Mouse (Mus musculus) liver (tissue): Measurements from ENCODE around the gene Arhgef40.
"Not testable (repeated sequence)": the region's sequence is repeated elsewhere in the genome, so short reads cannot be mapped to it uniquely, and the experiment has no call there.

Source experiments
- DNase-seq: peaks from one replicate; pipeline ENCODE4 v3.0.0-alpha.2; 2020; ENCODE audit warnings: mixed read lengths

Arhgef40 gene

DNA sequence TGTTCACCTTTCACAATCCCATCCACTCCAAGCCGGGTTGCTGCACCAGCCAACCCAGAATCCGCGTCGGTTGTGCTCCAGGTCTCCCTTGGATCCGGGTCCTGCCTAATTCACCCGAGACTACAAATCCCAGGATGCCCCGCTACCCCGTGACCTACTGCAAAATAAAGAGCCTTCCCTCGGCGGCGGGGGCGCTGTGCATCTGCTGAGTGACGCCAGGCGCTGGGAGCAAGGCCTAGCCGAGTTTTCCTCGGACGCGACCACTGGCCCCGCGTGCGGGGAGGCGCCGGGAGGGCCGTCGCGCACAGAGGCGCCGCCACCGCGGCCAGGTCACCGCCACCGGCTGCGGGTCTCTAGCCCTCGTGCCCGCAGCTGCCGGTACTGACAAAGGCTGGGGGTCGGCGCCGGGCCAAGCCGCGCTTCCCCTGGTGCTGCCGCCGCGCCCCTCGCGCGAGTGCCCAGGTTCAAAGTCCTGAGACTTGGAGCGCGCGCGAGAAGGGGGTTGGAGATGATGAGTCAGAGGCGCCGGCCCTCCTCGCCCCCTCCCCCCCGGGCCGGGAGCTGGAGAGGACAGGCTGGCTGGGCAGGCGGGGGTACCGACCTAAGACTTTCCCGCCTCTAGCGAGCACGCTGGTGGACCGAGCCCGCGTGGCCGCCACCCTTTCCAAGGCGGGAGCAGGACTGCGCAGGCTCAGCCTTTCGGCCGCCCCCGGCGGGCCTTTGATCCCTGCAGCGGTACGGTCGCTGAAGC is 35.2 kb downstream of the Arhgef40 start:
- peak; percentile 97 for DNase-seq

DNA sequence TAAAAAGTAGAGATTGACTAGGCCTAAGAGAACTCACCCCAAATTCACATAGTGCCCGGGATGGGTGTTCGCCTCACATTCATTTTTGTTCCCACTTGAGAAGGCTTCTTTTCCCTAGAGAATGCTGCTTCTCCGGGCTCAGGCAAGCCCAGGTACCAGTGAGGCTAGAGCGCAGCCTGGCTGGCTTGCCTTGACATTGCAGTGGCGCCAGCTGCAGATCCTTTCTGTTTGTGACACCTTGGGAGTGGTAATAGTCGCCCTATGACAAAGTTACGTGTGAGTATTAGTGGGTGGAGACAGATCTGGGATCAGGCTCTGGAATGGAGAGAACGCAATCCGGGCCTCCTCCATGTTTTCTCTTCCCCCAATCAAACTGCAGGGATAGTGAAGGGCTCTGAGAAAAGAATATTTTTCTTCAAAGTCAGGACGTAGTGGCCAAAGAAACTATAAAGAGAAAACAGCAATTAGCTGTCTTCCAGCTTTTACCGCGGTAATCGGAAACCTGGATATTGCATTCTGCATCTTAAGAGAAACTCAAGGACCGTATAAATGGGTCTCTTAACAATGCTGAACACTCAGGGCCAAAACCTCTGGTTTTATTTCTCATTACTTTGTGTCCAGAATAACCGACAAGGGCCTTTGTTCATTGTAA is 36.1 kb downstream of the Arhgef40 start, which contains the start of gene Zfp219:
Gene Zfp219, minus strand, starts transcription at position 248 of the 652 bp plus-strand sequence.
- DNase-seq = peak; percentile 89

DNA sequence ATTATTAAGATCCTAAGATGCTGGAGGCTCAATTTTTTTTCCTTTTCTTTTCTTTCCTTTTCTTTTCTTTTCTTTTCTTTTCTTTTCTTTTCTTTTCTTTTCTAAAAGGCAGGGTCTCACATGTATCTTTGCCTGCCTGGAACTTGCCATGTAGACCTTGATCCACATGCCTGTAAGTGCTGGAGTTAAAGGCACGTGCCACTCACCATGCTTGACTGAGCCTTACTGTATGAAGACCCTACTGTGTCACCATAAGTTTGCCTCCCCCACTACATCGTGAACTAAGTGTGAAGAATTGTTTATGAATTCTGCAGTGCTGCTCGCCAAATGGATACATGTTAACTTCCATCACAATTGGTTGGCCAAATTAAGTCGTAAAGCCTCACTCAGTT is 36.6 kb downstream of the Arhgef40 start:
- no peak for DNase-seq

DNA sequence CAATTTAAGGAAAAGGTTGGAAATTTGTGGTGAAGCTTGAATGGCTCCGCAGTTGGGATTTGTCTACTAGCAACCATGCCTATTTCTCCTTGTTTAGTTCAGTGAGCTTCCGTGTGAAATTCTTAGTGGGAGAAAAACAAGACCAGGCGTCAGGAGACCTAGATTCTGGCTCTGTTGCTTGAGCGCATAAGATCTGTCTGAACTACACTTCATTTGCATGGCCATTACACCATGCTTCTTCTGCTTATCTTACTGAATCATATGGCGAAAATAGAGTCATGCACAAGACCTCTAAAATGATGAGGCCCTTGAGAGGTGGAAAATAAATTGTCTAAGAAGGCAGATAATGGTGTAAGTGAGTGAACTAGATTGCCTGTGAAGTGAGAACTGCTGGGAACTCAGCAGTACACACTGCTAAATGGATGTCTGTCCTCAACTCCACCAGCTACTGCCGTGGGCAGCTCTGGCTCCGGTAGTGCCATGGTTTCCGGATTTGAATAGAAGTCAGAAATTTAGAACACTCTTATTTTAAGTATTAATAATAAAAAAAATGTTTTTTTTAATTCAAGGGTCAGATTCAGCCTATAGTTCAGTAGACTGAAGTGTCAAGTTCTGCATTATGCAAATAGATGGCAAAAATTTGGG is 37.2 kb downstream of the Arhgef40 start:
- no peak for DNase-seq

DNA sequence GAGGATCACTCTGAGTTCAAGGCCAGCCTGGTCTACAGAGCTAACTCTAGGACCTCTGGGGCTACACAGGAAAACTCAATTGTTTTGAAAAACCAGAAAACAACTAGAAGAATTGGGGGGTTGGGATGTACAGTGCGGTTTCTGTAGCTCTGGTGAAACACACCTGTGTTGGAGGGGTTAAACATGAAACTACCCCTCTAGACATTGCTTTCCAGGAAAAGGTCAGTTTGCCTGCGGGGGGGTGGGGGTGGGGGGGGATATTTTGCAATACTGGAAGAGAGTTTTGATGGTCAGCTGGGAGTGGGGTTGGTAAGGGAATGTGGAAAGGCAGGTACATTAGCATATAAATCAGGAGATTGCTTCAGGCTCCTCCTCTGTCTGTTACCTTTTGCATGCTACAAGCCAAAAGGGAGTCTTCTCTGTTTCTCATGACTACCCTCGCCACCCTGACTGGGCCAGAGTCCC is 37.8 kb downstream of the Arhgef40 start:
- DNase-seq = no peak

DNA sequence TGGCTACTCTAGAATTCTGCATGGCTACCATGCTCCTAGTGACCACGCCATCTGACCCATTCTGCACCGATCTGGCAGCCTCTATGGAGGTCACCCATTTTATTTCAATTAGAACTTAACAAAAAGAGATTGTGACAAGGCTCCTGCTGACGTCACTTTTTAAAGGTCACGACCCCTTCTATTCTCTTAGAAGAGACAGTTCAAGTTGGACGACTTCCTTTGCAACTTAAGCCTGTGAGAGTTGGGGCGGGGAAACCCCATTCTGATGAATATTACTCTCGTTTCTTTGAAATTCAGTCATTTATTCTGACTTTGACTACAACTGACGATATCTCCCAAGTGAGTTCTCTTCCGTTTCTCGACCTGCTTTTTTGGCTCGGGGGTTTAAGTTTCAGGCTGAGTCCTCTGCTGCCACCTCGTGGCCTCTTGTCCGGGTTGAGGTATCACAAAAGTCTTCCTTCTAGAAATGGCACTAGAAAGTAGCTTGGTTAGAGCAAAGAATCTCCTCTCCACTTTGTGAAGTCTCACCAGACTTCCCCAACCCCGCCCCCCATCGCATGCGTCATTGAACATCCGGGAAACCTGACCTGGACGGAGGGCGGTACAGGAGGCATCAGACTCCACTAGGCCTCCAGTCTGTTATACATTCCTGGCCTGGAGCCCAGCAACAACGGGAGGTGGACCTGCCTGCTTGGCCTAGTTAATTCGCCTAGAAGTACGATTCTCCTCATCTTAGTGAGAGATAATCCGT is 38.4 kb downstream of the Arhgef40 start:
- DNase-seq = peak; percentile 91

DNA sequence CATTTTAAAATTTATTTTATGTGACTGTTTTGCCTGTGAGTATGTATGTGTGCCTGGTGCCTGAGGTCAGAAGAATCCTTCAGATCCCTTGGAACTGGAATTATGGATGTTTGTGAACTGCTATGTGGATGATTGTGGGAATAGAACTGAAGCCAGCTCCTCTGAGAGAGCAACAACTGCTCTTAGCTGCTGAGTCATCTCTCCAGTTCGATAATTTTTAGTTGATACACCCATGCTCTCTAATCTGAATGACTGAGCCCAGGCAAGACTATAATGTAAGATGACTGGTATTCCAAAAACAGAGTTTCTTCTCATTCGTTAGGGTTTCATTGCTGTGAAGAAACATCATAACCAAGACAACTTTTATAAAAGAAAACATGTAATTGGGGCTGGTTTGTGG is 39.6 kb downstream of the Arhgef40 start:
- DNase-seq = no peak

DNA sequence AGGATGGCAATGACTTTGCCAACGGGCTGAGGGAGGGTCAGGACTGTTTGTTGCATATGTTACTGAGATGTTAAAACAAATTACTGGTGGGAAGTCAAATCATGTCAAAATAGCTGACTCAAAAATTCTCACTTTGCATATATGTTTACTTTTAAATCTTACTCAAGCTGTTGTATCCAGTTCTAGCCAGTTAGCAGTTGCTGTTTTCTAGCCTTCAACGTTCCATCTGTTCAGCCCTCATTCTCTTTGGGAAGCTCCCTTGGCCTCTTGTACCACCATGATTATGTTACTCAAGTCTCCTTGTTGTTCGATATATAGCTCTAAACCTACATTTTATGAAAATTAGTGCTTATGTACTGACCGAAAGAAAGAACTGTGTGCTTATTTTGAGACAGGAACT is 41.8 kb downstream of the Arhgef40 start:
- no peak for DNase-seq

DNA sequence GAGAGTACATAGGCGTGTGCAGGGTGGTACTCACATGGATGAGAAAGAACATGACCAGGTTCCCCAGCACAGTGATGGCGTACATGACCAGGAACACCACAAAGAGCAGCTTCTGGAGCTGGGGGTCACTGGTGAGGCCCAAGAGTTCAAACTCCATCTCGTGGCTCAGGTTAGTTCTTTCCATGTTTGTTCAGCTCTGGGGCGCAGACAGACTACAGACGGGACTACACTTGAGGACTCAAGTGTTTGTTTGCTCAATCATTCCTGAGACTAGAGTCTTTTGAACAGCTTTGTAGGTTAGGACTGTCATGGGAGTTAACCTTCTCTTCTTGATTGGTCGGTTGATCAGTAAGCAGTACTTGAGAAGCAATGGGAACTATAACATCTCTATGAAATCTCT is 51.4 kb downstream of the Arhgef40 start:
- DNase-seq = no peak

DNA sequence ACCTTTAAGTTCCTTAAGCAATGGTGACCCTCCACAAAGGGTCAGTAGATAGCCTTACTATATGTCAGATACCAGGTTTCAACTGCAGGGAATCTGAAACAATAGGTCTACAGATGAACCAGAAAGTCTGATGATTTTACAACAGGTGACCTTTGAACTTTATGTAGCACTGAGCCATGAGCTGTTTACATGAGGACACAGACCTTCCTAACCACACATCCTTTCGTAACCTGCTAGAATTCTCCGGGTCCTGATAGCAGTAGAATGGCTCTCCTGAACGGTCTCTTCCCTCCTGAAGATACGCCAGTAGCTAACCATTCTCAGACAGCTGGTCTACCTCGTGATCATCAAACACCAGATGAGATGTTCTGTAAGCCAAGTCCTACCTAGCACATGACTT is 54.8 kb downstream of the Arhgef40 start:
- DNase-seq = no peak

DNA sequence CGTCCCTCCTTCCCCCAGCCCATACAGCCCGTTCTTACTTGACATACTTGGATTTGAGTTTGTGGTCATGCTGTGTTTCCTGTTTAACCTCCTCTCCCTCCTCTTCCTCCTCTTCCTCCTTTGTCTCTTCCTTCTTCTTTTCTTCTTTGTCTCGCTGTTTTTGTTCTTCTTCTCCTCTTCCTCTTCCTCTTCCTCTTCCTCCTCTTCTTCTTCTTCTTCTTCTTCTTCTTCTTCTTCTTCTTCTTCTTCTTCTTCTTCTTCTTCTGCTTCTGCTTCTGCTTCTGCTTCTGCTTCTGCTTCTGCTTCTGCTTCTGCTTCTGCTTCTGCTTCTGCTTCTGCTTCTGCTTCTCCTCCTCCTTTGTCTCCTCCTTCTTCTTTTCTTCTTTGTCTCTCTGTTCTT is 57.8 kb downstream of the Arhgef40 start, which contains the start of gene Olfr221:
Gene Olfr221, minus strand, starts transcription at position 101 of the 400 bp plus-strand sequence.
- not testable (repeated sequence) for DNase-seq

DNA sequence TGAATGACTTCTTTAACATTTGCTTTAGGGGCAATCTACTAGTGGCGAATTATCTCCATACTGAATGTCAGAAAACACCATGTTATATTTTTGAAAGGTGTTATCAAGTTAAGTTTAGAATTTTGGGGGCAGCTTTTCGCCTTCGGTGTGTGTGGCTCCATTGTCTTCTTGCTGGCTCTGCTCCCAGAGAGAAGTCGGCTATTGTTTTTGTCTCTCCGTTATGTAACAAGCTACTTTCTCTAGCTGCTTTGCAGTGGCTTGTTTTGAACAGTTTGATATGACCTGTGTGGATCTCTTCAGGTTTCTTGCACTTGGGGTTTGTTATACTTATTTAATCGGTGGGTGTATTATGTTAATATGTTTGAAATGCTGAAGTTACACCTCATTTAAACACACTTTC is 58.9 kb downstream of the Arhgef40 start:
- no peak for DNase-seq

DNA sequence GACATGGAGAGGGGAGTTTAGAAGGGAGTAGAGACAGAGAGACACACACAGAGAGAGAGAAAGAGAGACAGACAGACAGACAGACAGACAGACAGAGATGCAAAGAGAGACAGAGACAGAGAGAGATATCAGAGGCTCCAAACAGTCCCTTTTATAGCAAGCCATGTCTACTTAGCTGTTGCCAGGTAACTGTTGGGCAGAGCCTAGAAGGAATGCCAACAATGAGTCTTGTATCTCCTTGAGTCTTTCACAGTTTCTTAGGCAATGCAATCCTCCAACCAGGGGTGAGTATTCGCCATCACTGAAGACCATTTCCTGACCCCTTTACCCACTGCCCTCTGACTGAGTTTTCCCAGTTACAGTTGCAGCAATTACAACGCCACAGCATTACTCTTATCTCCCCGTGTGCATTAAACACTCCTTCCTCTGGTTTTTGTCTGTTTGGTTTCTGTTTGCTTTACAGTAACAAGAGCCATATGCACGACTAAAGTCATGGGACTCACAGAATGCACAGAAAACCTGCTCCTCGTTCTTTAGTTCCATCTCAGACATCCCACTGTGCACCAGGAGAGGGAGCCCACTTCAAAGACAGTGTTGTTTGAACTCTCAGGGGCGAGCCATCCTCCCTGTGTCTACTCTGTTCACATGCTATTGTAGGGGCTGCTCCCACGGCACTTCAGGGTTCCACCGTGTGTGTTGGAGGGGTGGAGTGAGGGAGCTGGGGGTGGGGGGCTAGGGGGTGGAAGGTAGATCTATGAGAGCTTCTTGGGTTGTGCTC is 60.6 kb downstream of the Arhgef40 start:
- DNase-seq = peak; percentile 42

DNA sequence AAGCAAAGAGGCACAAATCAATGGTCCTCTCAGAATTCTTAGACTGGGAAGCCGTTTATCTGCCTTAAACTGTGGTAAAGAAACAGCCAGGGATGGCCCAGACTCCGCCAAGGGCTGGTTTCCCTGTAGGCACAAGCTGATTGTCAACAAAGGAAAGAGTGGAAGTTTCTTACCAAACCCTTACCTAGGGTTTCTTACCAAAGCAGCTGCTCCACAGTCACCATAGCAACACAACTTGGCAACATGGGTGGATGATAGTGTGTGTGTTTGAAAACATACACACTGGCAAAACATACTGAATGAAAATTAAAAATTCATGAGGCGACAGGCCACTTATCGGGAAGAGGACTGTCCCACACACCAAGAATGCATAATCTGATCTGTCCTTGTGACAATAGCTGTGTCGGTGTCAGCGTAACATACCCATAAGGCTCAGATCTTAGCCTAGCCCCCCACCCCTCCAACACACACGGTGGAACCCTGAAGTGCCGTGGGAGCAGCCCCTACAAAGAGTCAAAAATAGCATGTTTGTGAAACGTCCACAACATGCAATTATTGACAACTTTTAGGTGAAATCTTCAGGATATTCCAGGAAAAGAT is 61.5 kb downstream of the Arhgef40 start:
- no peak for DNase-seq

DNA sequence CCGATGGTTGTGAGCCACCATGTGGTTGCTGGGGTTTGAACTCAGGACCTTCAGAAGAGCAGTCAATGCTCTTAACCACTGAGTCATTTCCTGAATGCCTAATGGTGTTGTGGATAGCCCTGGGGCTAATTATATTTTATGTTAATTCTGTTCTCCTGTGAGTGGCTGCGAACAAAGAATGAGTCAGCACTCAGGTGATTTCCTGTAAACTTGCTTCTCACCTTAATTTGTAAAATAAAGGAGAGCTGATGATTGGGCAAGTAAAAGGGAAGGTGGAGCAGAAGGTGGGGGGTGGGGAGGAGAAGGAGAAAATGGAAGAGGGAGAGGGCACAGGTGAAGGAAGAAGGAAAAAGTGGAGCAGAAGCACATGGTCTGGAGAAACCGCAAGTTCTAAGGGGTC is 68.2 kb downstream of the Arhgef40 start:
- not testable (repeated sequence) for DNase-seq
